In the genomic region with DNA sequence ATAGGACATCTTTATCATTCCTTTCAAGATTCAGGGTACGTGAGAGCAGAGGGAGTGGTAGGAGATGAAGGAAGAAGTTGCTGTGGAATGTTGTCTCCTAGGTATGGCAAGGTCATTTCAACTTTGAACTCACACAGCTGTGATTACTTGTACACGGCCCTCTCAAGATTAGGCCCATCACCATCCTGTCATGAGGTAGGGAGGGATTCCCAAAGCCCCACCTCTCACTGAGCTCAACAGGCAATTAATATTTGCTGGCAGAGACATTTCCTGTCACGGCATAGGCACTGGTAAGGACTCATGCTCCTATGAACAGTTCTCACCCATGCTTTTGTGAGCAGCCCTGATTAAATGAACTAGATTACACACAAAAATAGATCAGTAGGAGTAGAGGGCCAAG, we compare ENCODE assay signal across 33 mouse cellular contexts.
DNase-seq lines count a peak whose midpoint lies in the region; ATAC-seq and TF ChIP-seq lines count a peak whose summit lies in the region.
"Had no signal": no experiment of that assay in that cellular context is flagged by ENCODE, and none has a peak within 500 bp of the region (broad histone marks: within the 10 kb centered on the region; RNA-seq: fewer than 3 reads in every experiment).

No protein-coding gene starts in this region.

- TF ChIP-seq EP300 in heart, adult 2 months (IDR thresholded peaks at IDR 0.05; ENCODE audit: insufficient read depth, low read depth, low read length) = 0 out of 2 replicates have a peak, but pooled peaks have one; percentile 27

- peak overlapping the region; percentile 18 for H3K27ac ChIP-seq in heart, adult 2 months
- peak overlapping the region; percentile 3 to 64 for H3K27ac ChIP-seq in heart, embryonic 14.5 days (replicated peaks in 1 of 2; ENCODE audit: control insufficient read depth in 1 of 2, insufficient read depth in 1 of 2, low read depth in 2 of 2, low read length in 2 of 2)
- H3K27ac ChIP-seq: embryonic facial prominence, embryonic 10.5 days; embryonic facial prominence, embryonic 15.5 days; forebrain, embryonic 12.5 days; hindbrain, embryonic 12.5 days; hindbrain, postnatal 0 days; kidney, embryonic 15.5 days; limb, embryonic 10.5 days; limb, embryonic 15.5 days; liver, embryonic 13.5 days; midbrain, embryonic 12.5 days; neural tube, embryonic 13.5 days had no signal

- TF ChIP-seq POLR2A in heart, adult 2 months (IDR thresholded peaks at IDR 0.05; ENCODE audit: insufficient read depth, low read depth, low read length) = no peak

- H3K36me3 ChIP-seq in heart, adult 2 months (ENCODE audit: control insufficient read depth, insufficient read depth, low read length) = peaks cover 6% of the 10 kb centered on the region
- H3K36me3 ChIP-seq in heart, embryonic 14.5 days (ENCODE audit: control insufficient read depth, insufficient read depth, low read length) = no peaks in the 10 kb centered on the region
- H3K36me3 ChIP-seq: embryonic facial prominence, embryonic 10.5 days; embryonic facial prominence, embryonic 15.5 days; forebrain, embryonic 12.5 days; hindbrain, embryonic 12.5 days; kidney, embryonic 15.5 days; limb, embryonic 10.5 days; limb, embryonic 15.5 days; liver, embryonic 13.5 days; midbrain, embryonic 12.5 days; neural tube, embryonic 13.5 days had no signal

- no peak overlapping the region for H3K9ac ChIP-seq in heart, adult 2 months (ENCODE audit: low read depth, low read length)
- no peak overlapping the region for H3K9ac ChIP-seq in heart, embryonic 14.5 days (ENCODE audit: low read length)
- H3K9ac ChIP-seq: embryonic facial prominence, embryonic 15.5 days; forebrain, embryonic 12.5 days; forebrain, postnatal 0 days; hindbrain, embryonic 12.5 days; kidney, embryonic 15.5 days; limb, embryonic 15.5 days; liver, embryonic 13.5 days; midbrain, embryonic 12.5 days; neural tube, embryonic 13.5 days had no signal

- peaks cover 18% of the 10 kb centered on the region for H3K4me1 ChIP-seq in heart, adult 2 months (ENCODE audit: control insufficient read depth, insufficient read depth, low read length)
- H3K4me1 ChIP-seq in heart, embryonic 14.5 days (ENCODE audit: control insufficient read depth in 2 of 2, insufficient read depth in 2 of 2, low read length in 2 of 2) = peaks cover 22 to 38% of the 10 kb centered on the region in 2 experiments

- H3K4me2 ChIP-seq in heart, embryonic 14.5 days (ENCODE audit: low read length) = no peak overlapping the region
- H3K4me2 ChIP-seq: embryonic facial prominence, embryonic 15.5 days; forebrain, embryonic 12.5 days; hindbrain, embryonic 12.5 days; kidney, embryonic 15.5 days; limb, embryonic 15.5 days; liver, embryonic 13.5 days; midbrain, embryonic 12.5 days; neural tube, embryonic 13.5 days had no signal

- H3K27me3 ChIP-seq in heart, adult 2 months (ENCODE audit: control insufficient read depth, insufficient read depth, low read length) = no peaks in the 10 kb centered on the region
- H3K27me3 ChIP-seq in heart, embryonic 14.5 days (ENCODE audit: control insufficient read depth, insufficient read depth, low read length) = no peaks in the 10 kb centered on the region
- H3K27me3 ChIP-seq: embryonic facial prominence, embryonic 15.5 days; forebrain, embryonic 12.5 days; hindbrain, embryonic 12.5 days; kidney, embryonic 15.5 days; limb, embryonic 15.5 days; liver, embryonic 13.5 days; megakaryocyte, embryonic 14.5 days; midbrain, embryonic 12.5 days; neural tube, embryonic 13.5 days had no signal

- no peak for TF ChIP-seq CTCF in heart, adult 2 months (IDR thresholded peaks at IDR 0.05)

- DNase-seq in heart, adult 2 months = no peak
- DNase-seq in heart, postnatal 36 days = no peak
- peak; percentile 34 for DNase-seq in heart, adult 8-10 months (ENCODE audit: low spot score)
- DNase-seq in heart, postnatal 4 days = peak; percentile 20
- DNase-seq in adrenal gland, postnatal 25 days = no peak
- DNase-seq in urinary bladder, postnatal 36 days (ENCODE audit: low spot score in 2 of 2) = no peak
- no peak for DNase-seq in adrenal gland, postnatal 10 days
- DNase-seq: cerebellum, adult 8-10 months; cerebellum, postnatal 25 days; forebrain, postnatal 0 days; gastrocnemius, postnatal 14 days; kidney, postnatal 36 days; layer of hippocampus, postnatal 36 days; liver, embryonic 13.5 days; lung, adult 18-20 months; lung, postnatal 4 days; thymus, adult 2 months; thymus, postnatal 36 days had no signal

- no peaks in the 10 kb centered on the region for H3K79me2 ChIP-seq in heart, adult 2 months (replicated peaks; ENCODE audit: control insufficient read depth, insufficient read depth, low read length)

- intact Hi-C loops in heart, adult 2 months (cut with DNase I) = no loop called here
- intact Hi-C loops in heart, postnatal 36 days (cut with DNase I) = no loop called here

- no peak overlapping the region for H3K4me3 ChIP-seq in heart, adult 2 months
- no peak overlapping the region for H3K4me3 ChIP-seq in heart, embryonic 14.5 days (ENCODE audit: control insufficient read depth in 1 of 2, insufficient read depth in 1 of 2, low read depth in 1 of 2, low read length in 2 of 2)
- H3K4me3 ChIP-seq: embryonic facial prominence, embryonic 10.5 days; embryonic facial prominence, embryonic 15.5 days; forebrain, embryonic 12.5 days; hindbrain, embryonic 12.5 days; kidney, embryonic 15.5 days; limb, embryonic 10.5 days; limb, embryonic 15.5 days; liver, embryonic 13.5 days; megakaryocyte, embryonic 14.5 days; midbrain, embryonic 12.5 days; myocyte; neural tube, embryonic 13.5 days had no signal

- peak; percentile 72; the same call in 1 of the 2 replicates for ATAC-seq in heart, embryonic 14.5 days (ENCODE audit: insufficient number of reproducible peaks, insufficient read depth, low FRiP score, low read depth)
- ATAC-seq: forebrain, postnatal 0 days; hindbrain, postnatal 0 days; intestine, embryonic 16.5 days; lung, postnatal 0 days had no signal

- WGBS in heart, adult 2 months = 38% methylated on average over 3 of the region's 3 CpGs
- 20% methylated on average over 3 of the region's 3 CpGs for WGBS in heart, embryonic 14.5 days

- no peaks in the 10 kb centered on the region for H3K9me3 ChIP-seq in heart, embryonic 14.5 days (ENCODE audit: control insufficient read depth, low read length)
- H3K9me3 ChIP-seq: embryonic facial prominence, embryonic 10.5 days; embryonic facial prominence, embryonic 15.5 days; forebrain, embryonic 12.5 days; hindbrain, embryonic 12.5 days; kidney, embryonic 15.5 days; limb, embryonic 10.5 days; limb, embryonic 15.5 days; liver, embryonic 13.5 days; megakaryocyte, embryonic 14.5 days; midbrain, embryonic 12.5 days; neural tube, embryonic 13.5 days had no signal

Comparison
In these comparisons a context has a peak if more than half of its experiments do, and no peak if none do; other contexts are left out.
1. DNase-seq: peak in heart, adult 8-10 months (single experiment) and heart, postnatal 4 days (single experiment); none in heart, adult 2 months (0 of 2), heart, postnatal 36 days (0 of 2), adrenal gland, postnatal 25 days (single experiment), urinary bladder, postnatal 36 days (0 of 2) and adrenal gland, postnatal 10 days (single experiment).